Mouse (Mus musculus) thymus, adult 2 months (tissue): Measurements from ENCODE around the gene Ifnar1.
"Not testable (repeated sequence)": the region's sequence is repeated elsewhere in the genome, so short reads cannot be mapped to it uniquely, and the experiment has no call there.

Source experiments
- CTCF ChIP-seq: fragments of 200-500 bp; IDR thresholded peaks from 2 replicates; pipeline ENCODE4 v1.5.1; 2012; ENCODE audit warnings: mild to moderate bottlenecking, control low read depth, low read length, moderate library complexity, borderline replicate concordance; ENCODE audit not compliant: control insufficient read depth, poor library complexity, insufficient read depth; ENCODE audit errors: extremely low read depth
- POLR2A ChIP-seq: fragments of 200-500 bp; IDR thresholded peaks from 2 replicates; pipeline ENCODE4 v1.6.1; 2012; ENCODE audit warnings: mild to moderate bottlenecking, low read length, control low read depth, moderate library complexity; ENCODE audit not compliant: control insufficient read depth, poor library complexity, insufficient read depth; ENCODE audit errors: extremely low read depth

GRCm38 (mm10) chr16:91530830-91531229 is 45.8 kb downstream of the Ifnar1 start:
- TF ChIP-seq CTCF, POLR2A: not testable (repeated sequence)
